Mouse (Mus musculus) layer of hippocampus, postnatal 14 days (tissue): ENCODE data around the gene 4933405L10Rik. TPM values are rescaled to one million over a fixed set of nuclear protein-coding genes. Genes with fewer than 3 reads are reported as not detected.

Source experiments
- DNase-seq, 2 experiments: peaks; one replicate each; pipeline ENCODE4 v3.0.0; 2021 to 2022; ENCODE audit warnings: low spot score in 2 of 2, mixed read lengths in 1 of 2
- total RNA-seq, 2 experiments: library from RNA; stranded (reverse); gene quantifications; 2 replicates each; pipeline ENCODE4 v1.2.3; 2021

4933405L10Rik gene
- total RNA-seq, 2 experiments from 2014 or later, result not detected

DNA sequence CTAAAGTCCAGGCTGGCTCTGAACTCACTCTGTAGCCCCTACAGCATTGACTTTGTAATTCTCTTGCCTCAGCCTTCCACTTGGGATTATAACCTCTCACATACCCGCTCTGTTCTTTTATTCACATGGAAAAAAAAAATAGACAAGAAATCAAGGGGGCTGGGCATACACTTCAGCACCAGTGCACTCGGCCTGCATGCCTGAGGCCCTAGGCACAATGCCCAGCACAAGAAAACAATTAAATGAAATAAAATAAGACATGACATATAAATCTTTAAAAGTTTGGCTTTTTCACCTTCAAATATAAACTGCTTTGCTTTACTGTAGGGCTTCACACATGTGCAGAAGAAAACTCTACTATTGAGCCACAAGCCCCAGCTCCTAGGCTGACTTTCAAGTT, 46.5 kb downstream of the 4933405L10Rik start:
- no peak for DNase-seq

GRCm38 (mm10) chr8:105754688-105755087, 47.2 kb downstream of the 4933405L10Rik start:
- no peak for DNase-seq

- DNase-seq, result no peak
Observed at GRCm38 (mm10) chr8:105757796-105758276, 50.4 kb downstream of the 4933405L10Rik start.

- DNase-seq, result peak; percentile 96 to 99
Observed at GRCm38 (mm10) chr8:105758277-105759108, 51.0 kb downstream of the 4933405L10Rik start, which contains the start of gene Gfod2. Gene Gfod2, minus strand, starts transcription at chr8:105758664.

Other genes starting within 250 kb of the 4933405L10Rik start
- 10 to 100 TPM; 29.0 to 30.2 TPM for gene Tppp3, start 236.1 kb upstream of the 4933405L10Rik start, total RNA-seq
- gene Zdhhc1, start 210.8 kb upstream of the 4933405L10Rik start, total RNA-seq, result 10 to 100 TPM; 20.8 to 22.4 TPM
- under 1 TPM; 0.18 to 0.21 TPM for gene Hsd11b2, start 188.9 kb upstream of the 4933405L10Rik start, total RNA-seq
- gene Atp6v0d1, start 141.6 kb upstream of the 4933405L10Rik start, total RNA-seq, result 100 to 1,000 TPM; 321 to 323 TPM
- gene Ripor1, start 102.4 kb upstream of the 4933405L10Rik start, total RNA-seq, result 10 to 100 TPM; 81.6 to 86.9 TPM
- 10 to 100 TPM; 60.4 to 64.1 TPM for gene Ctcf, start 71.1 kb upstream of the 4933405L10Rik start, total RNA-seq
- not detected for gene Agrp, start 70.3 kb upstream of the 4933405L10Rik start, total RNA-seq
- 10 to 100 TPM; 64.7 to 68.4 TPM for gene Carmil2, start 21.4 kb upstream of the 4933405L10Rik start, total RNA-seq
- 10 to 100 TPM; 42.8 to 43.5 TPM for gene Acd, start 6.6 kb upstream of the 4933405L10Rik start, total RNA-seq
- 10 to 100 TPM; 36.8 to 38.4 TPM for gene Pard6a, start 6.5 kb upstream of the 4933405L10Rik start, total RNA-seq
- 1 to 10 TPM; 8.6 to 9.0 TPM for gene Enkd1, start 555 bp downstream of the 4933405L10Rik start, total RNA-seq
- gene Gfod2, start 51.0 kb downstream of the 4933405L10Rik start, total RNA-seq, result 10 to 100 TPM; 21.5 to 26.7 TPM
- 10 to 100 TPM; 25.5 to 26.0 TPM for gene Ranbp10, start 119.7 kb downstream of the 4933405L10Rik start, total RNA-seq
- gene Tsnaxip1, start 120.1 kb downstream of the 4933405L10Rik start, total RNA-seq, result under 1 TPM; 0.24 to 0.85 TPM
- gene Cenpt, start 145.6 kb downstream of the 4933405L10Rik start, total RNA-seq, result 10 to 100 TPM; 18.8 to 19.5 TPM
- 10 to 100 TPM; 34.5 to 36.1 TPM for gene Thap11, start 147.5 kb downstream of the 4933405L10Rik start, total RNA-seq
- gene Nutf2, start 152.9 kb downstream of the 4933405L10Rik start, total RNA-seq, result 10 to 100 TPM; 36.5 to 45.5 TPM
- gene Edc4, start 173.2 kb downstream of the 4933405L10Rik start, total RNA-seq, result 10 to 100 TPM; 57.2 to 66.0 TPM
- gene Nrn1l, start 185.9 kb downstream of the 4933405L10Rik start, total RNA-seq, result 1 to 10 TPM; 1.1 to 2.1 TPM
- gene Pskh1, start 192.8 kb downstream of the 4933405L10Rik start, total RNA-seq, result 1 to 10 TPM; 7.2 to 9.0 TPM
- 1 to 10 TPM; 1.2 to 1.3 TPM for gene Ctrl, start 226.2 kb downstream of the 4933405L10Rik start, total RNA-seq
- 10 to 100 TPM; 62.8 to 71.5 TPM for gene Psmb10, start 230.8 kb downstream of the 4933405L10Rik start, total RNA-seq
- 10 to 100 TPM; 46.9 to 52.8 TPM for gene Lcat, start 235.7 kb downstream of the 4933405L10Rik start, total RNA-seq